Mouse (Mus musculus): ENCODE measurements at regions not wholly inside any gene's neighbourhood (a gene's known extent, or its start where the extent isn't known, plus 50 kb on each side); places are given as distances from the start of the nearest gene placed in this dataset.

GRCm38 (mm10) chr9:117926700-117927465 is 113.4 kb upstream of the Azi2 start:
- H3K9ac ChIP-seq (ENCODE audit: low read length): no peak overlapping the region
- H3K9me3 ChIP-seq (ENCODE audit: control insufficient read depth, low read length): no peaks in the 10 kb centered on the region
- H3K36me3 ChIP-seq (ENCODE audit: control insufficient read depth, insufficient read depth, low read length): no peaks in the 10 kb centered on the region
- no peak for ATAC-seq (ENCODE audit: insufficient number of reproducible peaks, insufficient read depth, low FRiP score, low read depth)
- no peaks in the 10 kb centered on the region for H3K27me3 ChIP-seq (ENCODE audit: control insufficient read depth, insufficient read depth, low read length)
- 79% methylated on average over 5 of the region's 5 CpGs for WGBS
- H3K27ac ChIP-seq (replicated peaks in 1 of 2; ENCODE audit: control insufficient read depth in 1 of 2, insufficient read depth in 1 of 2, low read depth in 2 of 2, low read length in 2 of 2): no peak overlapping the region
- H3K4me3 ChIP-seq (ENCODE audit: control insufficient read depth in 1 of 2, insufficient read depth in 1 of 2, low read depth in 1 of 2, low read length in 2 of 2): no peak overlapping the region
- H3K4me2 ChIP-seq (ENCODE audit: low read length): no peak overlapping the region
- peaks cover 5% of the 10 kb centered on the region in 2 experiments; a peak in 3 of 4 replicates for H3K4me1 ChIP-seq (ENCODE audit: control insufficient read depth in 2 of 2, insufficient read depth in 2 of 2, low read length in 2 of 2)

DNA sequence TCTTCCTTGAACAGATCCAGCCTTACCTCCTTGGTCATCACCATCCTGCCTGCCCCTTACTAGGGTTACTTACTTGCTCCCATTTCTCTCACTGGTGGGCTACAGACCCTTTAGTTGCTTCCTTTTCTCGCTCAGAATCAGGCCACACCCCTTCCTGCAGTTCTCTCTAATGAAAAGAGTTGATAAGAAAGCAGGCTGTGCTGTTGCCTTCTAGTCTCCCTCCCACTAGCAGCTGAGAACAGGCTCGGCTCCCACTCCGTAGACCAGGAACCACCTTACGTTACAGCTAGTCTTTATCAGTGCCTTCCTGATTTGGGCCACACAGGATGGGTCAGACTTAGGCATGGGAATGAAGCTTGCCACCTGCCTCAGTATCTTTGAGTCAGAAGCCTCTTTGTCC is 117.3 kb upstream of the Azi2 start:
- Histone ChIP-seq H3K27me3 (ENCODE audit: control insufficient read depth, insufficient read depth, low read length) (no peaks in the 10 kb centered on the region), H3K36me3 (ENCODE audit: control insufficient read depth, insufficient read depth, low read length) (no peaks in the 10 kb centered on the region), H3K4me1 (ENCODE audit: control insufficient read depth in 2 of 2, insufficient read depth in 2 of 2, low read length in 2 of 2) (peaks cover 5% of the 10 kb centered on the region in 2 experiments; a peak in 3 of 4 replicates), H3K4me2 (ENCODE audit: low read length) (peak overlapping the region; percentile 41), H3K9me3 (ENCODE audit: control insufficient read depth, low read length) (no peaks in the 10 kb centered on the region), H3K27ac (replicated peaks in 1 of 2; ENCODE audit: control insufficient read depth in 1 of 2, insufficient read depth in 1 of 2, low read depth in 2 of 2, low read length in 2 of 2) (no peak overlapping the region), H3K4me3 (ENCODE audit: control insufficient read depth in 1 of 2, insufficient read depth in 1 of 2, low read depth in 1 of 2, low read length in 2 of 2) (no peak overlapping the region), H3K9ac (ENCODE audit: low read length) (no peak overlapping the region)
- WGBS: 5% methylated on average over 4 of the region's 4 CpGs
- no peak for ATAC-seq (ENCODE audit: insufficient number of reproducible peaks, insufficient read depth, low FRiP score, low read depth)

DNA sequence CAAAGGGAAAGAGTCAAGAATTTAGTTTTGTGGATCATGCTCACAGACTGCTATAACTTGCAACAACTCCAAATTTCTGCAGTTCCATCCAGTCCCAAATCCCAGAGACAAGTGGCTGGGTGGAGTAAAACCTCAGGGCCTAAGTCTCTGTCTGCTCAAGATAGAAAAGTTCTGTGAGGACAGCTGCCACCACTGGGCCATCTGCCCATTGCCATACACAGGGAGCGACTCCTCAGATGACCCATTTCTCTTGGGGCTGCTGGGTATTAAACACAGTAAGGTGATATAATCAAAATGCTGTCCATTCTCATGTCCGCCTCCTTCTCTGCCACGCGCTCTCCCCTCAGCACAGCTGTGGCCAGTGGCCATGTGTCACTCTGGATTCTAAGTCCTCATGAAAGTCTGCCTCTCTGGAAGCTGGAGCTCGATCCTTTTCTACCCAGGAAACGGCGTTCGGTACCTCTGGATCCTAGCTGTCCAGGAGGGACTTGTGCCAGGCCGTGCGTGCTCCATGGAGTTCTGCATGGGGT is 132.3 kb upstream of the Azi2 start:
- Histone ChIP-seq H3K27me3 (ENCODE audit: control insufficient read depth, insufficient read depth, low read length) (no peaks in the 10 kb centered on the region), H3K9me3 (ENCODE audit: control insufficient read depth, low read length) (peaks cover 4% of the 10 kb centered on the region), H3K4me3 (ENCODE audit: control insufficient read depth in 1 of 2, insufficient read depth in 1 of 2, low read depth in 1 of 2, low read length in 2 of 2) (no peak overlapping the region), H3K4me1 (ENCODE audit: control insufficient read depth in 2 of 2, insufficient read depth in 2 of 2, low read length in 2 of 2) (no peaks in the 10 kb centered on the region), H3K36me3 (ENCODE audit: control insufficient read depth, insufficient read depth, low read length) (no peaks in the 10 kb centered on the region), H3K27ac (replicated peaks in 1 of 2; ENCODE audit: control insufficient read depth in 1 of 2, insufficient read depth in 1 of 2, low read depth in 2 of 2, low read length in 2 of 2) (no peak overlapping the region), H3K4me2 (ENCODE audit: low read length) (no peak overlapping the region), H3K9ac (ENCODE audit: low read length) (no peak overlapping the region)
- ATAC-seq (ENCODE audit: insufficient number of reproducible peaks, insufficient read depth, low FRiP score, low read depth): no peak
- 86% methylated on average over 10 of the region's 10 CpGs for WGBS

DNA sequence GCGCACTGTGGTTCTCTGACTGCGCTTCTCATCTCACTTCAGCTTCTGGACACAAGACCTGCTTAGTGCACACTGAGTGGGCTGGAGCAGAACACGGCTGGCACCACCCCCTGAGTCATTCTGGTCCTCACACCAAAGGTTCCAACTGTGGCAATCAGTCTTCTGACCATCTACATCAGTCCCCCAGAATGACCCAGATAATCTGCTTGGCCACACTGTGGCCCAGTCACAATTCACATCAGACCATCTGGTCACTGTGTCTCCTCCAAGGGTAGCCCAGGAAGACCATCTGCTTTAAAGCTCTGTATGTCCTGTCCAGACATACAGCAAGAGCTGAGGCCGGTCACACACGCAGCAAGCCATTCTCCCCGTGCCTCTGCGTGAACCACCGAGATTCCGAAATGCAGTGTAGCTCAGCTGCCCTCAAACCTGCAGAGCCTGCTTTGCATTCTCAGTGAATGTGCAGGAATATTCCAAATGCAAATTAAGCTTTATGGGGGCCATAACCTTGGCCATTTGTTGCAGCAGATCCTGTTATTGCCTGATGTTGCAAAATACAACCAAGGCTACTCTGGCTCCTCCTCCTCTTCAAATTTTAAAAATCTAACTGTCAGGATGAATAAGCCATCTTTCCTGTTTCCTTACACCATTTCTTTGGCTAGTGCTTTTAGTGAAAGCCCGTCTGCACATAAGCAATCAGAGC is 135.1 kb upstream of the Azi2 start:
- ATAC-seq (ENCODE audit: insufficient number of reproducible peaks, insufficient read depth, low FRiP score, low read depth): no peak
- H3K4me2 ChIP-seq (ENCODE audit: low read length): no peak overlapping the region
- peaks cover 4% of the 10 kb centered on the region for H3K9me3 ChIP-seq (ENCODE audit: control insufficient read depth, low read length)
- no peak overlapping the region for H3K27ac ChIP-seq (replicated peaks in 1 of 2; ENCODE audit: control insufficient read depth in 1 of 2, insufficient read depth in 1 of 2, low read depth in 2 of 2, low read length in 2 of 2)
- no peak overlapping the region for H3K4me3 ChIP-seq (ENCODE audit: control insufficient read depth in 1 of 2, insufficient read depth in 1 of 2, low read depth in 1 of 2, low read length in 2 of 2)
- no peaks in the 10 kb centered on the region for H3K36me3 ChIP-seq (ENCODE audit: control insufficient read depth, insufficient read depth, low read length)
- H3K27me3 ChIP-seq (ENCODE audit: control insufficient read depth, insufficient read depth, low read length): no peaks in the 10 kb centered on the region
- 90% methylated on average over 10 of the region's 10 CpGs for WGBS
- peaks cover 4 to 6% of the 10 kb centered on the region in 2 experiments; a peak in 2 of 4 replicates for H3K4me1 ChIP-seq (ENCODE audit: control insufficient read depth in 2 of 2, insufficient read depth in 2 of 2, low read length in 2 of 2)
- H3K9ac ChIP-seq (ENCODE audit: low read length): no peak overlapping the region

DNA sequence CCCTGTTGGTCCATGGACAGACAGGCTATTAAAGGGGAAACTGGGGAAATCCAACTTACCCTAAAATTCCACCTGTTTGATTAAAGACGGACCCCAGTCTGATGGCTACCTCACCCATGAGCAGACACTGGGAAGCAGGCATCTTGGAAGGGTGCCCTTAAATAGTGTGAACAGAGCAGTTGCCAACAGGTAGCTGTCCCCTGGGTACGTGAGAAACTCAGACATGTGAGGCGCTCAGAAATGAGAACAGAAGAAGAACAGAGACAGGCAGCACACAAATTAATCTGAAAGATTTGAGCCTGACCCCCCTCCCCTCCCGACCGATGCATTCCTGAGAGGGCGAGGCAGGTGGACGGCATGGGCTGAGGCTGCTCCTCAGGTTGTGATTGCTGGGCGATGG is 135.7 kb upstream of the Azi2 start:
- H3K4me3 ChIP-seq (ENCODE audit: control insufficient read depth in 1 of 2, insufficient read depth in 1 of 2, low read depth in 1 of 2, low read length in 2 of 2): no peak overlapping the region
- ATAC-seq (ENCODE audit: insufficient number of reproducible peaks, insufficient read depth, low FRiP score, low read depth): no peak
- H3K4me1 ChIP-seq (ENCODE audit: control insufficient read depth in 2 of 2, insufficient read depth in 2 of 2, low read length in 2 of 2): peaks cover 6% of the 10 kb centered on the region in 2 experiments; a peak in 2 of 4 replicates
- H3K27me3 ChIP-seq (ENCODE audit: control insufficient read depth, insufficient read depth, low read length): no peaks in the 10 kb centered on the region
- WGBS: 83% methylated on average over 8 of the region's 8 CpGs
- no peak overlapping the region for H3K27ac ChIP-seq (replicated peaks in 1 of 2; ENCODE audit: control insufficient read depth in 1 of 2, insufficient read depth in 1 of 2, low read depth in 2 of 2, low read length in 2 of 2)
- H3K9me3 ChIP-seq (ENCODE audit: control insufficient read depth, low read length): no peaks in the 10 kb centered on the region
- no peak overlapping the region for H3K4me2 ChIP-seq (ENCODE audit: low read length)
- H3K9ac ChIP-seq (ENCODE audit: low read length): no peak overlapping the region
- H3K36me3 ChIP-seq (ENCODE audit: control insufficient read depth, insufficient read depth, low read length): no peaks in the 10 kb centered on the region

GRCm38 (mm10) chr9:117903025-117903424 is 137.3 kb upstream of the Azi2 start:
- Histone ChIP-seq H3K9me3 (ENCODE audit: control insufficient read depth, low read length) (no peaks in the 10 kb centered on the region), H3K4me3 (ENCODE audit: control insufficient read depth in 1 of 2, insufficient read depth in 1 of 2, low read depth in 1 of 2, low read length in 2 of 2) (no peak overlapping the region), H3K4me2 (ENCODE audit: low read length) (no peak overlapping the region), H3K9ac (ENCODE audit: low read length) (no peak overlapping the region), H3K36me3 (ENCODE audit: control insufficient read depth, insufficient read depth, low read length) (no peaks in the 10 kb centered on the region), H3K27me3 (ENCODE audit: control insufficient read depth, insufficient read depth, low read length) (no peaks in the 10 kb centered on the region), H3K4me1 (ENCODE audit: control insufficient read depth in 2 of 2, insufficient read depth in 2 of 2, low read length in 2 of 2) (peaks cover 6% of the 10 kb centered on the region in 2 experiments; a peak in 2 of 4 replicates), H3K27ac (replicated peaks in 1 of 2; ENCODE audit: control insufficient read depth in 1 of 2, insufficient read depth in 1 of 2, low read depth in 2 of 2, low read length in 2 of 2) (no peak overlapping the region)
- ATAC-seq (ENCODE audit: insufficient number of reproducible peaks, insufficient read depth, low FRiP score, low read depth): no peak
- 54% methylated on average over 4 of the region's 4 CpGs for WGBS

GRCm38 (mm10) chr9:117902239-117902939 is 137.9 kb upstream of the Azi2 start:
- Histone ChIP-seq H3K9ac (ENCODE audit: low read length) (no peak overlapping the region), H3K9me3 (ENCODE audit: control insufficient read depth, low read length) (no peaks in the 10 kb centered on the region), H3K36me3 (ENCODE audit: control insufficient read depth, insufficient read depth, low read length) (no peaks in the 10 kb centered on the region), H3K4me3 (ENCODE audit: control insufficient read depth in 1 of 2, insufficient read depth in 1 of 2, low read depth in 1 of 2, low read length in 2 of 2) (no peak overlapping the region), H3K27me3 (ENCODE audit: control insufficient read depth, insufficient read depth, low read length) (no peaks in the 10 kb centered on the region), H3K4me2 (ENCODE audit: low read length) (no peak overlapping the region), H3K4me1 (ENCODE audit: control insufficient read depth in 2 of 2, insufficient read depth in 2 of 2, low read length in 2 of 2) (peaks cover 6% of the 10 kb centered on the region in 2 experiments; a peak in 2 of 4 replicates), H3K27ac (replicated peaks in 1 of 2; ENCODE audit: control insufficient read depth in 1 of 2, insufficient read depth in 1 of 2, low read depth in 2 of 2, low read length in 2 of 2) (no peak overlapping the region)
- ATAC-seq (ENCODE audit: insufficient number of reproducible peaks, insufficient read depth, low FRiP score, low read depth): no peak
- WGBS: 67% methylated on average over 20 of the region's 20 CpGs

All from heart, embryonic 14.5 days (tissue).